In genomic region chr6:83166243-83166630, GRCm38 (mm10) we compare ENCODE assay signal across 8 mouse cellular contexts. TPM values are rescaled to one million over a fixed set of nuclear protein-coding genes. Genes with fewer than 3 reads are reported as not detected.
DNase-seq lines count a peak whose midpoint lies in the region; ATAC-seq lines count a peak whose summit lies in the region.

No protein-coding gene starts in this region.

- whole genome bisulfite sequencing in heart, embryonic 16.5 days, result under 1% methylated on average over 12 of the region's 12 CpGs
- under 1% methylated on average over 12 of the region's 12 CpGs for WGBS in liver, embryonic 12.5 days (ENCODE audit: insufficient replicate concordance)
- WGBS in stomach, embryonic 16.5 days, result under 1% methylated on average over 12 of the region's 12 CpGs

- peaks cover 13% of the 10 kb centered on the region for H3K27me3 ChIP-seq in heart, embryonic 16.5 days (ENCODE audit: control insufficient read depth, insufficient read depth, low read length)
- peaks cover 22% of the 10 kb centered on the region for H3K27me3 ChIP-seq in liver, embryonic 12.5 days (replicated peaks)
- H3K27me3 ChIP-seq in stomach, embryonic 16.5 days (ENCODE audit: control insufficient read depth, insufficient read depth, low read length), result peaks cover 14% of the 10 kb centered on the region

- DNase-seq in heart, adult 9 months (ENCODE audit: low spot score in 2 of 2), result no peak
- peak; percentile 32 for DNase-seq in ES-CJ7 (ENCODE audit: low read depth, low spot score)
- no peak for DNase-seq in embryo, embryonic 10.5 days (ENCODE audit: low spot score)
- no peak for DNase-seq in ovary, postnatal 14 days (ENCODE audit: low spot score)

- H3K4me3 ChIP-seq in heart, embryonic 16.5 days (ENCODE audit: low read length), result peak overlapping the region; percentile 79
- H3K4me3 ChIP-seq in liver, embryonic 12.5 days, result peak overlapping the region; percentile 88
- peak overlapping the region; percentile 86 for H3K4me3 ChIP-seq in stomach, embryonic 16.5 days (replicated peaks; ENCODE audit: low read length)

- H3K9ac ChIP-seq in heart, embryonic 16.5 days (ENCODE audit: low read length), result peak overlapping the region; percentile 83
- H3K9ac ChIP-seq in liver, embryonic 12.5 days, result peak overlapping the region; percentile 93
- H3K9ac ChIP-seq in stomach, embryonic 16.5 days (ENCODE audit: low read length), result peak overlapping the region; percentile 93

- H3K36me3 ChIP-seq in heart, embryonic 16.5 days (ENCODE audit: control insufficient read depth, insufficient read depth), result no peaks in the 10 kb centered on the region
- 0 out of 2 replicates have a peak, but pooled peaks cover 3% of the 10 kb centered on the region for H3K36me3 ChIP-seq in liver, embryonic 12.5 days
- H3K36me3 ChIP-seq in stomach, embryonic 16.5 days (ENCODE audit: control insufficient read depth, insufficient read depth, low read length), result no peaks in the 10 kb centered on the region

- ATAC-seq in heart, embryonic 16.5 days (replicated peaks; ENCODE audit: extremely low read depth, insufficient read depth, low FRiP score), result 0 out of 2 replicates have a peak, but pooled peaks have one; percentile 4
- ATAC-seq in erythroid progenitor cell, adult 5-6 weeks (replicated peaks; ENCODE audit: low FRiP score, poor library complexity, severe bottlenecking), result peak; percentile 32; the same call in 1 of the 2 replicates
- ATAC-seq in liver, embryonic 12.5 days, result peak; percentile 5
- ATAC-seq in stomach, embryonic 16.5 days (ENCODE audit: insufficient read depth, low FRiP score), result no peak

- H3K9me3 ChIP-seq in heart, embryonic 16.5 days (replicated peaks; ENCODE audit: control insufficient read depth, low read length), result no peaks in the 10 kb centered on the region
- no peaks in the 10 kb centered on the region for H3K9me3 ChIP-seq in liver, embryonic 12.5 days (replicated peaks)
- no peaks in the 10 kb centered on the region for H3K9me3 ChIP-seq in stomach, embryonic 16.5 days (replicated peaks; ENCODE audit: control insufficient read depth, low read length)

- H3K27ac ChIP-seq in heart, embryonic 16.5 days (ENCODE audit: low read length), result peak overlapping the region; percentile 65
- peak overlapping the region; percentile 81 for H3K27ac ChIP-seq in liver, embryonic 12.5 days
- H3K27ac ChIP-seq in stomach, embryonic 16.5 days (ENCODE audit: low read length), result peak overlapping the region; percentile 88

- H3K4me2 ChIP-seq in heart, embryonic 16.5 days (ENCODE audit: low read depth, low read length), result peak overlapping the region; percentile 85
- peak overlapping the region; percentile 78 for H3K4me2 ChIP-seq in liver, embryonic 12.5 days
- peak overlapping the region; percentile 79 for H3K4me2 ChIP-seq in stomach, embryonic 16.5 days (ENCODE audit: low read depth, low read length)

- H3K4me1 ChIP-seq in heart, embryonic 16.5 days (ENCODE audit: control insufficient read depth, insufficient read depth, low read length), result peaks cover 23% of the 10 kb centered on the region
- H3K4me1 ChIP-seq in liver, embryonic 12.5 days, result peaks cover 56% of the 10 kb centered on the region
- H3K4me1 ChIP-seq in stomach, embryonic 16.5 days (ENCODE audit: control insufficient read depth, insufficient read depth, low read length), result peaks cover 25% of the 10 kb centered on the region

RNA-seq across cellular contexts. Expression of gene Dctn1, which starts 0.5 kb away (rescaled TPM):
- polyA plus RNA-seq in heart, embryonic 16.5 days (2015; fragmentation: Nextera tagmentation; extraction: Ambion mirVana), result 76.9 and 78.1 TPM in 2 replicates
- total RNA-seq in erythroid progenitor cell, adult 5-6 weeks (2015; ENCODE audit: low replicate concordance), result 27.7 and 33.5 TPM in 2 replicates
- 74.6 and 104 TPM in 2 replicates for total RNA-seq in erythroid progenitor cell, adult 5-6 weeks (2017; ENCODE audit: low replicate concordance)
- 46.9 and 48.2 TPM in 2 replicates for polyA plus RNA-seq in liver, embryonic 12.5 days (2016; fragmentation: Nextera tagmentation; extraction: Ambion mirVana)
- 73.7 and 74.1 TPM in 2 replicates for polyA plus RNA-seq in stomach, embryonic 16.5 days (2015; fragmentation: Nextera tagmentation; extraction: Ambion mirVana)

RNA-seq across cellular contexts. Expression of gene 1700003E16Rik, which starts 10.0 kb away (rescaled TPM):
- 1.5 and 2.2 TPM in 2 replicates for polyA plus RNA-seq in heart, embryonic 16.5 days (2015; fragmentation: Nextera tagmentation; extraction: Ambion mirVana)
- total RNA-seq in erythroid progenitor cell, adult 5-6 weeks (2015; ENCODE audit: low replicate concordance), result not detected in 2 replicates
- not detected in 2 replicates for total RNA-seq in erythroid progenitor cell, adult 5-6 weeks (2017; ENCODE audit: low replicate concordance)
- 0.19 and 0.35 TPM in 2 replicates for polyA plus RNA-seq in liver, embryonic 12.5 days (2016; fragmentation: Nextera tagmentation; extraction: Ambion mirVana)
- 2.1 and 2.2 TPM in 2 replicates for polyA plus RNA-seq in stomach, embryonic 16.5 days (2015; fragmentation: Nextera tagmentation; extraction: Ambion mirVana)

RNA-seq across cellular contexts. Expression of gene Wdr54, which starts 10.0 kb away (rescaled TPM):
- 3.8 and 5.4 TPM in 2 replicates for polyA plus RNA-seq in heart, embryonic 16.5 days (2015; fragmentation: Nextera tagmentation; extraction: Ambion mirVana)
- total RNA-seq in erythroid progenitor cell, adult 5-6 weeks (2015; ENCODE audit: low replicate concordance), result not detected in 2 replicates
- not detected in 2 replicates for total RNA-seq in erythroid progenitor cell, adult 5-6 weeks (2017; ENCODE audit: low replicate concordance)
- polyA plus RNA-seq in liver, embryonic 12.5 days (2016; fragmentation: Nextera tagmentation; extraction: Ambion mirVana), result 0.81 and 1.1 TPM in 2 replicates
- 4.1 and 5.0 TPM in 2 replicates for polyA plus RNA-seq in stomach, embryonic 16.5 days (2015; fragmentation: Nextera tagmentation; extraction: Ambion mirVana)

RNA-seq across cellular contexts. Expression of gene Rtkn, which starts 31.0 kb away (rescaled TPM):
- polyA plus RNA-seq in heart, embryonic 16.5 days (2015; fragmentation: Nextera tagmentation; extraction: Ambion mirVana), result 21.1 and 26.0 TPM in 2 replicates
- not detected in 2 replicates for total RNA-seq in erythroid progenitor cell, adult 5-6 weeks (2015; ENCODE audit: low replicate concordance)
- total RNA-seq in erythroid progenitor cell, adult 5-6 weeks (2017; ENCODE audit: low replicate concordance), result 0.30 TPM in 1 of 2 replicates, not detected in the other
- polyA plus RNA-seq in liver, embryonic 12.5 days (2016; fragmentation: Nextera tagmentation; extraction: Ambion mirVana), result 11.8 and 12.6 TPM in 2 replicates
- polyA plus RNA-seq in stomach, embryonic 16.5 days (2015; fragmentation: Nextera tagmentation; extraction: Ambion mirVana), result 39.7 and 42.8 TPM in 2 replicates

RNA-seq across cellular contexts. Expression of gene Ino80b, which starts 41.0 kb away (rescaled TPM):
- 7.4 and 8.1 TPM in 2 replicates for polyA plus RNA-seq in heart, embryonic 16.5 days (2015; fragmentation: Nextera tagmentation; extraction: Ambion mirVana)
- total RNA-seq in erythroid progenitor cell, adult 5-6 weeks (2015; ENCODE audit: low replicate concordance), result 5.8 and 7.5 TPM in 2 replicates
- 7.4 and 24.1 TPM in 2 replicates for total RNA-seq in erythroid progenitor cell, adult 5-6 weeks (2017; ENCODE audit: low replicate concordance)
- 12.1 and 13.0 TPM in 2 replicates for polyA plus RNA-seq in liver, embryonic 12.5 days (2016; fragmentation: Nextera tagmentation; extraction: Ambion mirVana)
- polyA plus RNA-seq in stomach, embryonic 16.5 days (2015; fragmentation: Nextera tagmentation; extraction: Ambion mirVana), result 7.9 and 8.4 TPM in 2 replicates
